Mouse (Mus musculus) hindbrain, embryonic 10.5 days (tissue): ENCODE results near the gene Vps11. TPM values are rescaled to one million over a fixed set of nuclear protein-coding genes. Genes with fewer than 3 reads are reported as not detected.
A peak's percentile ranks its signal among the peaks of the same experiment; 100 is the strongest.
"Not testable (repeated sequence)": the region's sequence is repeated elsewhere in the genome, so short reads cannot be mapped to it uniquely, and the experiment has no call there.

Experiments
- DNase-seq: peaks from one replicate; pipeline ENCODE4 v3.0.0-alpha.2; 2017; ENCODE audit warnings: low spot score
- H3K27ac ChIP-seq: fragments of 300-500 bp; sonication (generic); 2 replicates; pipeline ENCODE4 v1.5.1; 2016; ENCODE audit warnings: mild to moderate bottlenecking, moderate library complexity
- H3K27me3 ChIP-seq: fragments of 300-500 bp; sonication (generic); 2 replicates; pipeline ENCODE4 v1.6.1; 2016; ENCODE audit warnings: mild to moderate bottlenecking; ENCODE audit not compliant: poor library complexity, insufficient read depth, severe bottlenecking
- H3K36me3 ChIP-seq: fragments of 300-500 bp; sonication (generic); 2 replicates; pipeline ENCODE4 v1.6.1; 2016; ENCODE audit warnings: mild to moderate bottlenecking, moderate library complexity
- H3K4me1 ChIP-seq: fragments of 300-500 bp; sonication (generic); replicated peaks from 2 replicates; pipeline ENCODE4 v1.6.1; 2016; ENCODE audit warnings: mild to moderate bottlenecking
- H3K4me3 ChIP-seq: fragments of 300-500 bp; sonication (generic); 2 replicates; pipeline ENCODE4 v1.5.1; 2016; ENCODE audit warnings: mild to moderate bottlenecking, moderate library complexity
- H3K9me3 ChIP-seq: fragments of 300-500 bp; sonication (generic); 2 replicates; pipeline ENCODE4 v1.6.1; 2016; ENCODE audit warnings: mild to moderate bottlenecking, moderate library complexity
- WGBS: fragments of 180-500 bp; shearing (Covaris S2); methylation state at CpG from one replicate; pipeline ENCODE4 v1.1.7; 2016; 5-methylcytosine and 5-hydroxymethylcytosine counted together
- polyA plus RNA-seq: library from polyadenylated mRNA; unstranded; fragments of >200 nt; fragmentation: Nextera tagmentation; extraction: Ambion mirVana; gene quantifications from 2 replicates; pipeline ENCODE4 v1.2.1, GENCODE M21; 2016

The Vps11 gene
- polyA plus RNA-seq, 1 experiment from 2014 or later, result 34.8 TPM

DNA sequence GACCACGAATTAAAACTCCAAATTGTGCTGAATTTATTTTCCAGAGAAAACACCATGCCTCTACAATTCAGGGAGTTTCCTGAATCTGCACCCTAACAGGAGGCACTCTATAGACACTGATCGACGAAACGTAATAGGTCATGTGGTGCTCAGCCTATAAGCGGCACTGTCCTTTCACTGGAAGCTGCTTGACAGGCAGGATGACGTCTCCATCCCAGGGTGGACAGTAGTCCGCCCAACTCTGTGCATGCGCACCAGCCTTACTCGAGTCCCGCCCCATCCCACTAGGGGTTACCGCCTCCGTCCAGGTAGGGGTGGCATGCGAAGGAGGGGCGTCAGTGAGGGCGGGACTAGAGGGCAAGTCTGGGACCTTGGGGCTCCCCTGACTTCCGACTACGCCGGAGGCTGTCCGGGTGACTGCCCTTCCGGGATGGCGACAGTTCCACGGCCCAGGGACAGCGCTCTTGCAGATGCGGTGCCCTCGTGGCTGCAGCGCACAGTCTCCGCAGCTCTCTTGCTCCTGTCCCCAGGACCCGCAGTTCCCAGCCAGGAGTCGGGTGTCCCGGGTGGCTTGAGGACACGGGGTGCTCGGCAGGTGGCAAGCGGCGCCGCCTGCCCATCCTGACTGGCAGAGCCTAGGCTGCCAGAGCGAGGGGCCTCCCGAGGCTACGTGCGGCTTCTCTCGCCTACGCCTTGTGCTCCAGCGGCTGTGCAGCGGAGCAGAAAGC lies 35.4 kb upstream of the Vps11 start, which contains the start of gene Slc37a4:
TSS of gene Slc37a4 (plus strand) at position 169 of the 728 bp plus-strand sequence.
- H3K27ac ChIP-seq, result peak within 1 kb of the TSS; percentile 90
- DNase-seq, result peak; percentile 90
- WGBS, result under 1% methylated on average over 43 of the region's 43 CpGs
- H3K36me3 ChIP-seq, result peaks cover 47% of the 10 kb centered on the region
- no peaks in the 10 kb centered on the region; the same call in 1 of the 2 replicates for H3K27me3 ChIP-seq
- peaks cover 31% of the 10 kb centered on the region for H3K4me1 ChIP-seq
- H3K9me3 ChIP-seq, result no peaks in the 10 kb centered on the region
- peak within 1 kb of the TSS; percentile 86 for H3K4me3 ChIP-seq

DNA sequence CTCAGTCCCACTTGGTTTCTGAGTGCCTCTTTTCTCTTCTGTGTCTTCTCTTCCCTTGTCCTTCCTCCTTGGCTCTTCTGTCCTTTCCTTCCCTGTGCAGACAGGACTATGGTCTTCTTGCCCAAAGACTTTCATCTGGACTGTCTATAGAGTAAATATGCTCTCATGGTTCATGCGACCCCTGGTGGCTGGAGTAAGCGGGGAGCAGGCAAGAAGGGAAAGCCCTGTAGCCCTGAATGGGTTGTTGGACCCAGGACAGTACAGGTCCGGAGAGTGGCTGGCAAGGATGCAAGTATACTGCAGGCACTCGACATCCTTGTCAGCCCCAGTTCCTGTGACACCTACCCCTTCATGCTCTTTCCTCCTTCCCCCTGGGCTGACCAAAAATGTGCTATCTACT lies 30.0 kb upstream of the Vps11 start:
- peaks cover 66% of the 10 kb centered on the region for H3K36me3 ChIP-seq

DNA sequence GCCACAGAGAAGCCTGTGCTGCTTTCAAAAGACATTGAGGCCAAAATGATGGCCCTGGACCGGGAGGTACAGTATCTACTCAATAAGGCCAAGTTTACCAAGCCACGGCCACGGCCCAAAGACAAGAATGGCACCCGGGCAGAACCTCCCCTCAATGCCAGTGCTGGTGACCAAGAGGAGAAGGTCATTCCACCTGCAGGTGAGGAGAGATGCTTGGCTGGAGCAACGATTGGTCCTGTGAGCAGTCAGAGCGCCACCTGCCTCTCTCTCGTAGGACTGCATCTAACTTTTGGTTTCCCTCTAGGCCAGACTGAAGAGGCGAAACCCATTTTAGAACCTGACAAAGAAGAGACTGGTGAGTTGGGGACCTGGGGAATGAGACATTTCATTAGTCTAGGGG lies 27.8 kb upstream of the Vps11 start:
- no peak overlapping the region for H3K4me3 ChIP-seq
- H3K36me3 ChIP-seq, result peaks cover 88% of the 10 kb centered on the region
- H3K4me1 ChIP-seq, result no peaks in the 10 kb centered on the region
- no peaks in the 10 kb centered on the region for H3K27me3 ChIP-seq
- H3K9me3 ChIP-seq, result no peaks in the 10 kb centered on the region
- no peak overlapping the region for H3K27ac ChIP-seq
- WGBS, result 66% methylated on average over 8 of the region's 8 CpGs
- peak; percentile 38 for DNase-seq

More for the DNA sequence above, 30.0 kb upstream of the Vps11 start:
- Histone ChIP-seq H3K4me1 (peaks cover 5% of the 10 kb centered on the region; the same call in 1 of the 2 replicates), H3K27ac (no peak overlapping the region), H3K4me3 (no peak overlapping the region), H3K9me3 (no peaks in the 10 kb centered on the region), H3K27me3 (no peaks in the 10 kb centered on the region)
- 45% methylated on average over 4 of the region's 4 CpGs for WGBS
- peak; percentile 71 for DNase-seq

DNA sequence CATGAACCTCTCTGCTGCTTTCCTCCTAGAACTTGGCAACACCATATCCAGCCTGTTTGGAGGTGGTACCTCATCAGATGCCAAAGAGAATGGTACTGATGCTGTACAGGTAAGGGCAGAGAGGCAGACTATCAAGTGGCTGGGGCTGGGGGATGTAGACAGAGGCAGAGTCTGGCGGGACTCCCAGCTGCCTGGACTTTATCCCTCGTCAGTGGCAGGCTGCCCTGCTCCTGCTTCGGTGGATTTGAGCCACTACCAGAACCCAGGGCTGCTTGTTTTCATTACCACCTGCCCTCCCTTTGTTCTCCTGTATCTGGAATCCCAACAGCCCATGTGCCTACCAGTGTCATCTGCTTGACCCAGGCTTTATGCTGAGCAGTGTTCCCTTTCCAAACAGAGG lies 25.8 kb upstream of the Vps11 start:
- DNase-seq, result no peak
- Histone ChIP-seq H3K27ac (no peak overlapping the region), H3K4me1 (no peaks in the 10 kb centered on the region), H3K9me3 (no peaks in the 10 kb centered on the region), H3K4me3 (no peak overlapping the region), H3K27me3 (no peaks in the 10 kb centered on the region), H3K36me3 (peaks cover 99% of the 10 kb centered on the region)
- 87% methylated on average over 3 of the region's 3 CpGs for WGBS

DNA sequence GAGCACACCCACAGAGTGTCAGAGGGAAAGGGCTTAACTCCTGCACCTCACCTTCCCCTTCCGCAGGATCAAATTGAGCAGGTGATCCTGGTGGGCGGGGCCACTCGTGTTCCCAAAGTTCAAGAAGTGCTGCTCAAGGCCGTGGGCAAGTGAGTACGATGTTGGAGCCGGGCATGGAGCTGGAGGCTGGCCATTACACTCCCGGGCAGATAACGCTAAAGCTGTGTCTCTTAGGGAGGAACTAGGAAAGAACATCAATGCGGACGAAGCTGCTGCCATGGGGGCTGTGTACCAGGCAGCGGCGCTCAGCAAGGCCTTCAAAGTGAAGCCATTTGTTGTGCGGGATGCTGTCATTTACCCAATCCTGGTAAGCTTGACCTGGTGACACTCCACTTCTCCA lies 23.1 kb upstream of the Vps11 start:
- Histone ChIP-seq H3K27me3 (no peaks in the 10 kb centered on the region), H3K27ac (no peak overlapping the region), H3K4me3 (no peak overlapping the region), H3K9me3 (no peaks in the 10 kb centered on the region), H3K36me3 (peaks cover 93% of the 10 kb centered on the region), H3K4me1 (peaks cover 16% of the 10 kb centered on the region)
- DNase-seq, result no peak
- 92% methylated on average over 13 of the region's 13 CpGs for WGBS

DNA sequence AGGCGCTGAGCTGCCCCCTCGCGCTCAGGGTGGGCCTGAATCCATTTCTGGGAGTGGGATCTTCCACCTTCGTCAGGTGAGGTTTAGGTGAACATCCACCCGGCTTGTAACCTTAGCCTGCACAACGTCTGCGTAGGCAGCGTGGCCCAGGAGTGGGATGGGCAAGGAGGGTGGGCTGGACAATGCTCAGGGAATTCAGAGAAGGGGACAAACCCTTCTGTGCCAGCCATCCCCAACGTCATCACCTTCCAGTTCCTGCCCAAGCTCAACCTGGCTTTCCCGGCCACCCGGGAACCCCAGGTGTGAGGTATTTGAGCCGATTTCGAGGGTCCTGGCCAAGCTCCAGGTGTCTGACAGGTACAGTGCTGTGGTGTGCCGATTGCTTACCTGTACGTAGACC lies 18.4 kb upstream of the Vps11 start:
- H3K9me3 ChIP-seq, result no peaks in the 10 kb centered on the region
- H3K27ac ChIP-seq, result peak overlapping the region; percentile 95
- H3K4me3 ChIP-seq, result peak overlapping the region; percentile 79
- H3K36me3 ChIP-seq, result peaks cover 45% of the 10 kb centered on the region
- no peak for DNase-seq
- no peaks in the 10 kb centered on the region for H3K27me3 ChIP-seq
- WGBS, result 10% methylated on average over 15 of the region's 15 CpGs
- H3K4me1 ChIP-seq, result peaks cover 27% of the 10 kb centered on the region

DNA sequence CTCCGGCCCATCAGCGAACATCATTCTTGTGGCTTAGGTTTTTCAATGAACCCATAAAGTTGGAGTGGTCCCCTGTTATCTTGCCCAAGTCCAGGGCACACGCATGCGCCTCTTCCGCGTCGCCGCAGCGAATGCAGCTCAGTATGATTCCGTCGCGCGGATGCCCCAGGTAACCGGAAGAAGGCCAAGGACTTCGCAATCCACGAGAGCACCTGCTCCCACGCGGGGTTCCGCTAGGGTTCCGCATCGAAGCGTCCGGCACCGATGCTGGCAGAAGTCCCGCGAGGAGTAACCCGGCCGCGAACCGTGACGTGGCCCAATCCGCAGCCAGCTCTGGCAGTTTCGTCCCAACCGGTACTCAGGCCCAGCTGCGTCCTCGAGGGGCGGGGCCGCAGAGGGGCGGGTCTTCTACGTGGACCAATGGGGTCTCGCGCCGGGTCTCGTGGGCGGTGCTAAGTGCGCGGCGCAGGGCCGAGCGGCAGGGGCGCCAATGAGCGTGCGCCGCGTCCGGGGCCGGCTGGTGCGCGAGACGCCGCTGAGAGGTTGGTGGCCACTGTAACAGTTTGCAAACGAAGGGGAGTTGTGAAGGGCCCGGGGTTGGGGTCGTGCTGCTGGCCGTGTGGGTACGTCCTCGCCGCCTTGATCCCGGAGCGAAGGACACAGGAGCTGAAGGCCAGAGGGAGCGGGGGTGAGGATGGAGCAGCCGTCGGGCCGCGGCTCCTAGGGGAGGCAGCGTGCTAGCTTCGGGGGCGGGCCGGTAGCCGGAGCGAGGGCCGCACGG lies 17.8 kb upstream of the Vps11 start, which contains the start of gene Hyou1:
TSS of gene Hyou1 (plus strand) at position 437 of the 781 bp plus-strand sequence.
- no peaks in the 10 kb centered on the region for H3K27me3 ChIP-seq
- H3K27ac ChIP-seq, result peak within 1 kb of the TSS; percentile 95
- peaks cover 39% of the 10 kb centered on the region for H3K36me3 ChIP-seq
- peak; percentile 100 for DNase-seq
- H3K4me3 ChIP-seq, result peak within 1 kb of the TSS; percentile 79
- H3K9me3 ChIP-seq, result no peaks in the 10 kb centered on the region
- WGBS, result under 1% methylated on average over 83 of the region's 83 CpGs
- peaks cover 27% of the 10 kb centered on the region for H3K4me1 ChIP-seq

DNA sequence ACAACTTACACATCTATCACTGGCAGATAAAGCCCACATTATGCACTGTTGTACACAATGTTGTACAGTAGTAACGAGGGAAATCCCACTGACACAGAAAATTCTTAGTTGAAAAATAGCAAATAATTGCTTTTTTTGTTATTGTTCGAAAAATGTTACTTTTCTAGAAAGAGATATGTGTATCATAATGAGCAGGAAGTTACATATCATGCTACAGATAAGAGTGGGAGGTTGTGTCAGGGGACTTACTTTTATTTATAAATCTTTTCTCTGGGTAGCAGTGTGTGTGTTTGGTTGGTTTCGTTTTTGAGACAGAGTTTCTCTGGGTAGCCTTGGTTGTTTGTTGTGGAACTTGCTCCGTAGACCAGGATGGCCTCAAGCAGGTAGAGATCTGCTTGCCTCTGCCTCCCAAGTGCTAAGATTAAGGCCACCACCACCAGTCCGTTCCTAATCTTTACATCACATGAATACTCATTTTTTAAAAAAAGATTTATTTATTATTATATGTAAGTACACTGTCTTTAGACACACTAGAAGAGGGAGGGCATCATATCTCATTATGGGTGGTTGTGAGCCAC lies 16.8 kb upstream of the Vps11 start:
- Histone ChIP-seq H3K4me1 (peaks cover 27% of the 10 kb centered on the region), H3K4me3 (peak overlapping the region; percentile 79), H3K36me3 (peaks cover 29% of the 10 kb centered on the region), H3K27me3 (no peaks in the 10 kb centered on the region), H3K9me3 (no peaks in the 10 kb centered on the region), H3K27ac (peak overlapping the region; percentile 95)
- no peak for DNase-seq
- 90% methylated on average over 5 of the region's 5 CpGs for WGBS

DNA sequence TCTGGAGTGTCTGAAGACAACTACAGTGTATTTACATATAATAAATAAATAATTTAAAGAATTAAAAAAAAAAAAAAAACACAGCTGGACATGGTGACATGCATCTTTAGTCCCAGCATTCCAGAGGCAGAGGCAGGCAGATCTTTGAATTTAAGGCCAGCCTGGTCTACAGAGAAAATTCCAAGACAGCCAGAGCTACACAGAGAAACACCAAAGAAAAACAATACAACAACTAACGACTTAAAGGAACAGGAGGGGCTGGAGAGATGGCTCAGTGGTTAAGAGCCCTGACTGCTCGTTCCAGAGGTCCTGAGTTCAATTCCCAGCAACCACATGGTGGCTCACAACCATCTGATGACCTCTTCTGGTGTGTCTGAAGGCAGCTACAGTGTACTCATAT lies 15.9 kb upstream of the Vps11 start:
- not testable (repeated sequence) for H3K27me3 ChIP-seq, DNase-seq, H3K27ac ChIP-seq, H3K9me3 ChIP-seq, H3K4me3 ChIP-seq
- WGBS, result 93% methylated on average over 2 of the region's 2 CpGs
- Histone ChIP-seq H3K4me1 (peaks cover 27% of the 10 kb centered on the region), H3K36me3 (peaks cover 20% of the 10 kb centered on the region)

DNA sequence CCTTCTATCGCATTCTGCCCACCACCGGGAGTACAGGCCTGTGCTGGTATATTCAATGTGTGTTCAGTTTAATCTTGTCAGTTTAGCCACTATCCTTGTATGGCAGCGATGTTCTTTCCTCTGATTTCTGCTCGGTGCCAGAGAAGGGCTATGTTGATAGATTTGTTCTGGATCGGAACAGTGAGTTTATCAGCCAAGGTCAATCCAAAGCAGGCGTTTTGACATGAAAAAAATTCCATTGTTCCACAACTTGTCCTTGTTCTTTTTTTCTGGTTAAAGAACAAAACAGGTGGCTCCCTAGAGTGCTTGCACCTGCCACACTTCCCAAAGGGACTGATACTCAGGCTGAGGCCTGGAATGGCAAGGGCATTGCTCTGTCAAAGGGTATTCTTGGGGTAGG lies 14.7 kb upstream of the Vps11 start:
- Histone ChIP-seq H3K9me3 (no peaks in the 10 kb centered on the region), H3K27ac (no peak overlapping the region), H3K4me1 (peaks cover 25% of the 10 kb centered on the region), H3K4me3 (no peak overlapping the region), H3K36me3 (peaks cover 8% of the 10 kb centered on the region), H3K27me3 (no peaks in the 10 kb centered on the region)
- DNase-seq, result no peak
- 89% methylated on average over 6 of the region's 6 CpGs for WGBS

DNA sequence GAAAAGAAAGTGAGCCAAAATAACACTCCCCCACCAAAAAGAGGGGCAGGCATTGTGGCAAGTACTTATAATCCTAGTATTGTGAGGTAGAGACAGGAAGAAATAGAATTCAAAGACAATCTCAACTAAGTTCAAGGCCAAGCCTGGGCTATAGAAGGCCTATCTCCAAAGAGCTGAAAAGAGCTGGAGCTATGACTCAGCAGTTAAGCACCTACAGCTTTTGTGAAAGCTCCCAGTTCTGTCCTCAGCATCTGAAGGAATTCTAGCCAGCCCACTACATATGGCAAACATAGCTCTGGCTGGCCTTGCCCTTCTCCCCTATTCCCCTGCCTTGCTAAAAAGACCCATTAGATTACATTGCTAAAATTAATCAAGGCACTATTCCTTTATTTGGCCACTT lies 11.9 kb upstream of the Vps11 start:
- Histone ChIP-seq H3K36me3 (no peaks in the 10 kb centered on the region), H3K4me1 (peaks cover 7% of the 10 kb centered on the region), H3K4me3 (no peak overlapping the region), H3K27ac (no peak overlapping the region), H3K27me3 (no peaks in the 10 kb centered on the region), H3K9me3 (no peaks in the 10 kb centered on the region)
- no peak for DNase-seq

DNA sequence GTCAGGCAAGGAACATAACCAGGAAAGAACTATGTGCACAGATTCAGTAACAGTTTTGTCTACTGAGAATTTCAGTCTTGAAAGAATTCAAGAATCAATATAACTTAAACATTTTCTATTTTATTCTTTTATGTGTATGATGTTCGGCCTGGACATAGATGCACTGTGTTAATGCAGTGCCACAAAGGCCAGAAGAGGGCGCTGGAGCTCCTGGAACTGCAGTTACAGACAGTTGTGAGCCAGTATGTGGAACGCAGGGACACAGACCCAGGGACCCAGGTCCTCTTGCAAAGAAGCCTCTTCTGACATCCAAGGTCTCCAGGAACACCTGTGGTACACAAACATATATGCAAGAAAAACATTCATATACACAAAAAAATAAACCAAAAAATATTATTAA lies 3.0 kb upstream of the Vps11 start:
- Histone ChIP-seq H3K4me3 (no peak overlapping the region), H3K36me3 (peaks cover 5% of the 10 kb centered on the region), H3K27me3 (no peaks in the 10 kb centered on the region), H3K9me3 (no peaks in the 10 kb centered on the region), H3K27ac (no peak overlapping the region), H3K4me1 (peaks cover 8% of the 10 kb centered on the region)
- 59% methylated on average over 3 of the region's 3 CpGs for WGBS
- DNase-seq, result no peak

DNA sequence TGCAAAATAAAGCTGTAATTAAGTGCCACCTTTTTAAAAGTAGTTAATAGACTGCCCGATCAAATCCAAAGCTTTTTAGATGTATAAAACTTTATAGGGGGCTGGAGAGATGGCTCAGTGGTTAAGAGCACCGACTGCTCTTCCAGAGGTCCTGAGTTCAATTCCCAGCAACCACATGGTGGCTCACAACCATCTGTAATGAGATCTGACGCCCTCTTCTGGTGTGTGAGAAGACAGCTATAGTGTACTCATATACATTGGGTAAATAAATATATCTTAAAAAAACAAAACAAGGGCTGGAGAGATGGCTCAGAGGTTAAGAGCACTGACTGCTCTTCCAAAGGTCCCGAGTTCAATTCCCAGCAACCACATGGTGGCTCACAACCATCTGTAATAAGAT lies 461 bp upstream of the Vps11 start:
- Histone ChIP-seq H3K36me3 (peaks cover 29% of the 10 kb centered on the region), H3K4me3 (peak overlapping the region; percentile 90), H3K27ac (peak overlapping the region; percentile 91)
- not testable (repeated sequence) for H3K4me1 ChIP-seq, H3K27me3 ChIP-seq, H3K9me3 ChIP-seq, DNase-seq
- 39% methylated on average over 4 of the region's 4 CpGs for WGBS
